Mouse (Mus musculus) cerebellum, adult 2 months (tissue): ENCODE data around the gene Ccnb1. TPM values are rescaled to one million over a fixed set of nuclear protein-coding genes. Genes with fewer than 3 reads are reported as not detected.

ENCODE experiments used
- DNase-seq, 2 experiments: peaks; one replicate each; pipeline ENCODE4 v3.0.0; 2021
- H3K27ac ChIP-seq: fragments of 200-500 bp; 2 replicates; pipeline ENCODE4 v1.5.1; 2012; ENCODE audit warnings: low read length, control low read depth, inconsistent platforms; ENCODE audit not compliant: insufficient read depth
- H3K27me3 ChIP-seq: fragments of 200-500 bp; 2 replicates; pipeline ENCODE4 v1.6.1; 2012; ENCODE audit warnings: inconsistent platforms, mild to moderate bottlenecking, low read length, moderate library complexity; ENCODE audit not compliant: control insufficient read depth, insufficient read depth
- H3K4me1 ChIP-seq: fragments of 200-500 bp; 2 replicates; pipeline ENCODE4 v1.6.1; 2011; ENCODE audit warnings: low read length; ENCODE audit not compliant: control insufficient read depth, insufficient read depth
- H3K4me3 ChIP-seq: fragments of 200-500 bp; replicated peaks from 2 replicates; pipeline ENCODE3; 2011; ENCODE audit warnings: mild to moderate bottlenecking, low read depth, low read length, control low read depth; ENCODE audit not compliant: insufficient read depth
- CTCF ChIP-seq: fragments of 200-500 bp; IDR thresholded peaks from 2 replicates; pipeline ENCODE4 v1.5.1; 2011; ENCODE audit warnings: low read depth, mild to moderate bottlenecking, control low read depth, low read length, moderate library complexity, borderline replicate concordance; ENCODE audit not compliant: insufficient read depth
- POLR2A ChIP-seq: fragments of 200-500 bp; IDR thresholded peaks from 2 replicates; pipeline ENCODE4 v1.6.1; 2011; ENCODE audit warnings: low read length, control low read depth, borderline replicate concordance; ENCODE audit not compliant: insufficient read depth
- WGBS: fragments of 180-500 bp; shearing (Covaris S2); methylation state at CpG from one replicate; pipeline ENCODE4 v1.1.7; 2018; 5-methylcytosine and 5-hydroxymethylcytosine counted together
- polyA plus RNA-seq: library from polyadenylated mRNA; depleted of rRNA; stranded (reverse); fragments of >200 nt; gene quantifications from 2 replicates; pipeline ENCODE4 v1.2.3, GENCODE M21; 2012

The Ccnb1 gene
- polyA plus RNA-seq, 1 experiment, result 0.18 TPM

DNA sequence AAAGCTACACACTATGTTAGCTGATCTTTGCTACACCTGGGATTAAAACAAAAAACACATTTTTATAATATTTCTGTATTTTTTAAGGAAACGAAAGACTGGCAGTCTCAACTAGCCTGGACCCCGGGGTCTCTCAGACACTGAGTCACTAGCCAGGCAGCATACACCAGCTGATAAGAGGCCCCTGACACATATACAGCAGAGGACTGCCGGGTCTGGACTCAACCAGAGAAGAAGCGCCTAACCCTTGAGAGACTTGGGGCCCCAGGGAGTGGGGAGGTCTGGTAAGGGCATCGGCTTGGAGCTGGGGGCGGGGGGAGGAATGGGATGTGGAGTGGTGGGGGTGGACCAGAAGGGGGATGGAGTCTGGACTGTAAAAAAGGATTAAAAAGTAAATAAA lies 33.4 kb downstream of the Ccnb1 start:
- TF ChIP-seq POLR2A (no peak), CTCF (no peak)
- WGBS, result 82% methylated on average over 6 of the region's 6 CpGs
- Histone ChIP-seq H3K4me3 (no peak overlapping the region), H3K4me1 (no peaks in the 10 kb centered on the region), H3K27me3 (no peaks in the 10 kb centered on the region), H3K27ac (no peak overlapping the region)
- DNase-seq, result no peak

DNA sequence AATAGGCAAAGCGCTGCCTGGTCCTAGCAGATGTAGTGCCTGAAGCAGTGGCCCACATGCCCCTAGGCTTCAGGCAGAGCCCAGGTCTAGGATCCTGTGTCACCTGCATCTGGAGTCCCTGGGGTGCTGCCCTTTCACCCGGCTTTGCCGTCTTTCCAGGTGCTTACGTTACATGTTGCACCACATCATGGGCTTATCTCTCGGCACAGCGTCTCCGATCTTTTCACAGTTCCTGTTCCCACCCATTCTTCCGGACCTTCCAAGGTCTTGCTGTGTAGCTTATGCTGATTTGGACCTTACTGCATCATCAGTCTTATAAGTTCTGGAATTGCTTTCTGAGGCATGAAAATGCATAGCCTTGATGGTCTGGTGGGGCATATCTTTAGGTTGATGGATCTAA lies 33.8 kb downstream of the Ccnb1 start:
- Histone ChIP-seq H3K27me3 (no peaks in the 10 kb centered on the region), H3K4me3 (no peak overlapping the region), H3K4me1 (no peaks in the 10 kb centered on the region), H3K27ac (no peak overlapping the region)
- 89% methylated on average over 8 of the region's 8 CpGs for WGBS
- DNase-seq, result no peak
- TF ChIP-seq CTCF (no peak), POLR2A (no peak)

DNA sequence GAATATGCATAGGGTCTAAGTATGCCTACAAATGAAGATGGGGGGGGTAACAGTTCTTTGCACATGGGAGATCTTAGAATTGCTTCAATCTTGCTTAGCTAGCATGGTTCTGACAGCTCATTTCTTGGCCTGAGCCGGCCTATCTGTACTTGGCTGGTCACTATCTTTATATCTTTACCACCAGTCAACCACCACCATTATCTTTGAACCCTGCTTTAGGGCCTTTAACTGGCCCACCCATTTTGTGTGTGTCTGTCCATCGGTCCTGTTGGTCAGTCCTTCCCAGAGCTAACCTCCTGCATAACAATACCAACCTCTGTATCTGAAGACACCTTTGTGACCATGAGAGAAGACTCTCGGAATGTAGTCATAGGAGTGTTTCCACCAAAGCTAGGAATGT lies 35.0 kb downstream of the Ccnb1 start:
- H3K27me3 ChIP-seq, result no peaks in the 10 kb centered on the region
- WGBS, result 86% methylated on average over 3 of the region's 3 CpGs
- H3K4me1 ChIP-seq, result no peaks in the 10 kb centered on the region
- no peak overlapping the region for H3K27ac ChIP-seq
- no peak overlapping the region for H3K4me3 ChIP-seq
- DNase-seq, result no peak
- no peak for TF ChIP-seq POLR2A
- no peak for TF ChIP-seq CTCF

DNA sequence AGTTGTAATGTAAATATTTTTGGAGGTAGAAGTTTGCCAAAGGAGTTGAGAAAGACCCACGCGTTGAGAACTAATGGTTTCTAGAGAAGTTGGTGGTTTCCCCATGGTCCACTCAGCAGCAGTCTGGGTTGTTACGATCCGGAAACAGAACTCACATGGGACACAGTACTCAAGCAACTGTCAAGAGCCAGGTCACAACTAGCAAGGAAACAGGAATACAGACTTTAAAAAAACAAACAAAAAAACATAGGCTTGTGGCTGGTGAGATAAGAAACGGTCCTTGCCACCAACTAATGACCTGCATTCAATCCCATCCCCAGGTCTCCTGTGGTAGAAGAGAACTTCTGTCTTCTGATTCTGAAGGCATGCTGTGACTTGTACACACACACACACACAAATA lies 35.6 kb downstream of the Ccnb1 start:
- H3K27me3 ChIP-seq, result no peaks in the 10 kb centered on the region
- 87% methylated on average over 5 of the region's 5 CpGs for WGBS
- no peak overlapping the region for H3K4me3 ChIP-seq
- no peak overlapping the region for H3K27ac ChIP-seq
- no peak for DNase-seq
- TF ChIP-seq POLR2A, result no peak
- TF ChIP-seq CTCF, result no peak
- no peaks in the 10 kb centered on the region for H3K4me1 ChIP-seq

DNA sequence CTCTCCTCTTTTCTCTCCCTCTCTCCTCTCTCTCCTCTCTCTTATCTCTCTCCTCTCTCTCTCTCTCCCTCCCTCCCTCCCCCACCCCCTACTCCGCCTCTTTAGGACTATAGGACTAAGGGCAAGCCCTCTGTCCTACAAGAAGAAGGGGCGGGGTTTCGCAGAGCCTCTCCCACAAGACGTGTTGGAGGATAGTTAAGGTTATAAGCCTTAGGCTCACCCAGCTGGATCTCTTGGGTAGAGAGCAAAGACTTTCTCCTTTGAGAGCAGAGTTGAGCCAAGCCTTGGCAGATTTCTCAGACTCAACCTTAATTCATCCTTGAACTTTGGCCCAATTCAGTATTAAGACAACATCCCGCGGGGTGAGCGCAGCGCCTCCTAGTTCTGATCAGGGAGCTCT lies 37.7 kb downstream of the Ccnb1 start:
- no peak for DNase-seq
- H3K4me1 ChIP-seq, result no peaks in the 10 kb centered on the region
- no peak overlapping the region for H3K27ac ChIP-seq
- H3K27me3 ChIP-seq, result no peaks in the 10 kb centered on the region
- no peak overlapping the region for H3K4me3 ChIP-seq
- TF ChIP-seq POLR2A (no peak), CTCF (no peak)
- 53% methylated on average over 8 of the region's 8 CpGs for WGBS

DNA sequence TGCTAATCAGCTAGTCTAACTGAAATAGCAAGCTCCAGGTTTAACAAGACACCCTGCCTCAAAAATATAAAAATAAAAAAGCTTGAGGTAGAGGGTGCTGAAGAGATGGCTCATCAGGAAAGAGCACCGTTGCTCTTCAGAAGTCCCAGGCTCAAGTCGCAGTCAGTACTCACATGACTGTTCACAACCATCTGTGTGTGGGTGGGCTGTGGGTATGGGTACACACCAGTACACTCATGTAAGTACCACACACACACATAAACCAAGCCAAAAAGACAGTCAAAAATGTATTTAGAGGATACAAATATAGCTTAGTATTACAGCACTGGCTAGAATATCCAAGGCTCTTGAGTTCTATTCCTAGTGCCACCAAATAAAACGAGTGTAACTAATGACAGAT lies 40.3 kb downstream of the Ccnb1 start:
- 81% methylated on average over 3 of the region's 3 CpGs for WGBS
- Histone ChIP-seq H3K27me3 (no peaks in the 10 kb centered on the region), H3K4me1 (peaks cover 6% of the 10 kb centered on the region), H3K27ac (no peak overlapping the region), H3K4me3 (no peak overlapping the region)
- TF ChIP-seq POLR2A (no peak), CTCF (no peak)
- no peak for DNase-seq

DNA sequence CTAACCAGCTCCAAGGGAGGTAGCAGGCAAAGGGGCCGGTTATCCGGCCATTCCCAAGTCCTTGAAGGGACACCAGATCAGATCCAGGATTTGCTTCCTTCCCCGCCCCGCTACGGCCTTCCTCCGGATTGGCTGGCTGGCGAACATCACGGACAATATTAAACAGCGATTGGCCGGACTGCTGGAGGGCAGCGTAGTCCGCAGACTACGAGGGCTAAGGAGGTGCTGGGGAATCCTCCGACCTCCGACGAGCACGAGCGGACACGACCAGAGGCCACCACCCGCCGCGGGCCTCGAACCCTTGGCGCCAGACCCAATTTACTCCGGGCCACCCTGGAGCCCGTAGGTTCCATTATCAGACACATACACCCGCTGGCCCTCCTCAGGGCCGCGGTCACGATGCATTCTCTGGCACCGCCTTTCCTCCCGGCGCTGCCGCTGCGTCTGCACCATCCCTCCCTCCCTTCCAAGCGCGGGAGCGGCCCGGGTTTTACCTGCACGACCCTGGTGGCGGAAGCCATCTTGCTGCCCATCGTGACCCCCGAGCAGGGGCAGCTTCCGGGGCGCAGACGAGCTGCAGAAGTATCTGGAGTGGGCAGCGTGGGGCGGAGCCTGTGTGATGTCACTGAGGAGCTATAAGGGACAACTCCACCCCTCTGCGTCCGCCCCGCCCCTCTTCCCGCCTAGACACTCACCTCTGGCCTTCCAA lies 42.2 kb downstream of the Ccnb1 start, which contains the start of gene Mrps36:
Gene Mrps36 (minus strand): TSS at position 624 of the 709 bp plus-strand sequence.
- Histone ChIP-seq H3K27ac (peak within 1 kb of the TSS; percentile 90), H3K4me1 (peaks cover 6% of the 10 kb centered on the region), H3K27me3 (no peaks in the 10 kb centered on the region), H3K4me3 (peak within 1 kb of the TSS; percentile 80)
- TF ChIP-seq CTCF (no peak), POLR2A (peak; percentile 83)
- DNase-seq, result peak; percentile 94 to 96
- under 1% methylated on average over 52 of the region's 52 CpGs for WGBS

DNA sequence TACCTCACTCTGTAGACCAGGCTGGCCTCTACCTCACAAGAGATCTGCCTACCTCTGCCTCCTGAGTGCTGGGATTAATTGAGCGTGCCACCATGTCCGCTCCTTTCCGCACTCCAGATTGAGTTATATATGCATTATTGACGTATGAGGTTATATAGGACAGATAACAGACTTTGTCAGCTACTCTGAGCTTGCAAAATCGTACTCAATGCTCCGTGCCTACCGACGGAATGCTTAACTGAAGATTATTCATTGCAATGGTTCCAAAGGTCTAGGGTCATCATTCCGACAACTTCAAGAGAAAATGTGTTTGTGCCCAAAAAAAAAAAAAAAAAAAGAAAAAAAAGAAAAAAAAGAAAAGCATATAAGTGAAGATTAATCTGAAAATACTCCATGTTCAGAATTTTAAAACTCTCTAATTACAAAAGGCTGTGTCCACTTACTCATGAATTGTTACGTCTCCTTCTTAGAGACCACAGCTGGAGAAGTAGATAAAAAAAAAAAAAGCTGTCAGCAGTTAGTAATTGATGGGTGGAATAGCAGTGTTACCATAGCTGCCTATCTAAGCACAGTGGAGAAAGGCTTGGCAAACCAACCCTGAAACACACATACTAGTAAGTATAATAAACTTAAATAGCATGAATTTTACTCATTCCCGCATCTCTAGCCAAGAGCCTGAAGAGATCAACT lies 42.9 kb downstream of the Ccnb1 start:
- peak overlapping the region; percentile 80 for H3K4me3 ChIP-seq
- H3K27ac ChIP-seq, result no peak overlapping the region
- DNase-seq, result peak; percentile 16 to 20
- TF ChIP-seq CTCF (no peak), POLR2A (no peak)
- 62% methylated on average over 11 of the region's 11 CpGs for WGBS
- H3K4me1 ChIP-seq, result peaks cover 6% of the 10 kb centered on the region
- H3K27me3 ChIP-seq, result no peaks in the 10 kb centered on the region
